Mouse (Mus musculus) midbrain, embryonic 10.5 days (tissue): Measurements from ENCODE around the gene Scyl1. TPM values are rescaled to one million over a fixed set of nuclear protein-coding genes. Genes with fewer than 3 reads are reported as not detected.

Experiments used
- DNase-seq: peaks from one replicate; pipeline ENCODE4 v3.0.0-alpha.2; 2017; ENCODE audit warnings: low spot score
- H3K27ac ChIP-seq: fragments of 300-500 bp; sonication (generic); replicated peaks from 2 replicates; pipeline ENCODE4 v1.5.1; 2016; ENCODE audit warnings: mild to moderate bottlenecking
- H3K27me3 ChIP-seq: fragments of 300-500 bp; sonication (generic); 2 replicates; pipeline ENCODE4 v1.6.1; 2016; ENCODE audit warnings: low read depth, mild to moderate bottlenecking; ENCODE audit not compliant: poor library complexity, severe bottlenecking
- H3K36me3 ChIP-seq: fragments of 300-500 bp; sonication (generic); 2 replicates; pipeline ENCODE4 v1.6.1; 2016; ENCODE audit warnings: mild to moderate bottlenecking, moderate library complexity
- H3K4me1 ChIP-seq: fragments of 300-500 bp; sonication (generic); 2 replicates; pipeline ENCODE4 v1.6.1; 2016
- H3K4me3 ChIP-seq: fragments of 300-500 bp; sonication (generic); 2 replicates; pipeline ENCODE4 v1.5.1; 2016; ENCODE audit warnings: mild to moderate bottlenecking, moderate library complexity
- H3K9me3 ChIP-seq: fragments of 300-500 bp; sonication (generic); replicated peaks from 2 replicates; pipeline ENCODE4 v1.6.1; 2016; ENCODE audit warnings: mild to moderate bottlenecking
- WGBS: fragments of 180-500 bp; shearing (Covaris S2); methylation state at CpG from one replicate; pipeline ENCODE4 v1.1.7; 2016; 5-methylcytosine and 5-hydroxymethylcytosine counted together
- polyA plus RNA-seq: library from polyadenylated mRNA; unstranded; fragments of >200 nt; fragmentation: Nextera tagmentation; extraction: Ambion mirVana; gene quantifications from 2 replicates; pipeline ENCODE4 v1.2.1, GENCODE M21; 2016

Gene Scyl1
- polyA plus RNA-seq, 1 experiment from 2014 or later, result 68.3 TPM

- no peak overlapping the region for H3K4me3 ChIP-seq
- H3K27ac ChIP-seq, result no peak overlapping the region
- H3K27me3 ChIP-seq, result peaks cover 8% of the 10 kb centered on the region; the same call in 1 of the 2 replicates
- no peaks in the 10 kb centered on the region for H3K9me3 ChIP-seq
- peaks cover 85% of the 10 kb centered on the region for H3K36me3 ChIP-seq
- peak; percentile 52 for DNase-seq
- peaks cover 23% of the 10 kb centered on the region for H3K4me1 ChIP-seq
- WGBS, result 2% methylated on average over 3 of the region's 3 CpGs
Measured at GRCm38 (mm10) chr19:5711218-5711617, 60.0 kb downstream of the Scyl1 start.

GRCm38 (mm10) chr19:5710581-5710980 is 60.6 kb downstream of the Scyl1 start:
- Histone ChIP-seq H3K4me1 (peaks cover 16% of the 10 kb centered on the region), H3K27me3 (peaks cover 2% of the 10 kb centered on the region; the same call in 1 of the 2 replicates), H3K27ac (no peak overlapping the region), H3K4me3 (no peak overlapping the region), H3K36me3 (peaks cover 85% of the 10 kb centered on the region), H3K9me3 (no peaks in the 10 kb centered on the region)
- no peak for DNase-seq
- 78% methylated on average over 8 of the region's 8 CpGs for WGBS

GRCm38 (mm10) chr19:5710068-5710467 is 61.2 kb downstream of the Scyl1 start:
- Histone ChIP-seq H3K4me3 (no peak overlapping the region), H3K4me1 (peaks cover 15% of the 10 kb centered on the region), H3K27me3 (no peaks in the 10 kb centered on the region), H3K36me3 (peaks cover 81% of the 10 kb centered on the region), H3K9me3 (no peaks in the 10 kb centered on the region), H3K27ac (no peak overlapping the region)
- 91% methylated on average over 6 of the region's 6 CpGs for WGBS
- DNase-seq, result no peak

Other genes starting within 250 kb of the Scyl1 start
- 0.16 and 0.29 TPM in 2 replicates for gene Ovol1, start 210.8 kb downstream of the Scyl1 start, polyA plus RNA-seq
- 1.6 and 2.3 TPM in 2 replicates for gene Ap5b1, start 203.4 kb downstream of the Scyl1 start, polyA plus RNA-seq
- gene Rnaseh2c, start 169.5 kb downstream of the Scyl1 start, polyA plus RNA-seq, result 186 and 200 TPM in 2 replicates
- gene Kat5, start 161.2 kb downstream of the Scyl1 start, polyA plus RNA-seq, result 65.6 and 74.8 TPM in 2 replicates
- 28.7 and 31.2 TPM in 2 replicates for gene Rela, start 133.9 kb downstream of the Scyl1 start, polyA plus RNA-seq
- gene Sipa1, start 107.7 kb downstream of the Scyl1 start, polyA plus RNA-seq, result 22.3 and 22.9 TPM in 2 replicates
- 28.7 and 29.9 TPM in 2 replicates for gene Map3k11, start 82.7 kb downstream of the Scyl1 start, polyA plus RNA-seq
- gene Pcnx3, start 82.5 kb downstream of the Scyl1 start, polyA plus RNA-seq, result 22.8 and 25.6 TPM in 2 replicates
- gene Kcnk7, start 67.1 kb downstream of the Scyl1 start, polyA plus RNA-seq, result 0.20 TPM in 1 of 2 replicates, not detected in the other
- 9.3 and 9.5 TPM in 2 replicates for gene Ehbp1l1, start 45.1 kb downstream of the Scyl1 start, polyA plus RNA-seq
- 141 and 160 TPM in 2 replicates for gene Fam89b, start 41.8 kb downstream of the Scyl1 start, polyA plus RNA-seq
- gene Ltbp3, start 30.5 kb downstream of the Scyl1 start, polyA plus RNA-seq, result 2.9 and 3.1 TPM in 2 replicates
- gene Frmd8, start 103.9 kb upstream of the Scyl1 start, polyA plus RNA-seq, result 33.8 and 34.9 TPM in 2 replicates
- 2.3 and 2.6 TPM in 2 replicates for gene Slc25a45, start 106.4 kb upstream of the Scyl1 start, polyA plus RNA-seq
- gene Tigd3, start 122.7 kb upstream of the Scyl1 start, polyA plus RNA-seq, result 9.5 and 10.8 TPM in 2 replicates
- gene Dpf2, start 141.6 kb upstream of the Scyl1 start, polyA plus RNA-seq, result 242 and 245 TPM in 2 replicates
- gene Cdc42ep2, start 153.4 kb upstream of the Scyl1 start, polyA plus RNA-seq, result 1.8 and 2.2 TPM in 2 replicates
- gene Pola2, start 192.8 kb upstream of the Scyl1 start, polyA plus RNA-seq, result 97.3 and 110 TPM in 2 replicates
- not detected in 2 replicates for gene Slc22a20, start 214.7 kb upstream of the Scyl1 start, polyA plus RNA-seq
- gene Capn1, start 244.5 kb upstream of the Scyl1 start, polyA plus RNA-seq, result 4.1 and 4.3 TPM in 2 replicates